Mouse (Mus musculus): ENCODE data around the gene Olfr1054.
"Not testable (repeated sequence)": the region's sequence is repeated elsewhere in the genome, so short reads cannot be mapped to it uniquely, and the experiment has no call there.

Gene Olfr1054

DNA sequence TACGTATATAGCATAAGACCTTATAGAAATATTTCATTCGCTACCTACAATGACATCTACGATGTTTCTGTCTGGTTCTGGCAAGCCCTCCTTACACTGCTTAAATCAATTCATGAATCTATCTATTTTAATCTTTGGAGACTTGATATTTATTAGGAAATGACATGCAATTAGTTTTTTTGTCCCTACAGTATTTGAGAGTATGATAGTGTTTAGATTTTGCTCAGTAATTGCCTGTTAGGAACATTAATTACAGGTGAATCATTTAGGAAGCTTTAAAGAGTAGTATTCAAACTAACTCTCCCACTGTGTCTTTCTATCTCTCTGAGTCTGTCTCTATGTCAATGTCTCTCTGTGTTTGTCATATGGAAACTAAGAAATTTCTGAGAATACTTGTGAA is at the start of gene Olfr1054:
Gene Olfr1054, minus strand, starts transcription at position 101 of the 400 bp plus-strand sequence.
- DNase-seq = no peak

GRCm38 (mm10) chr2:86378293-86378692 is 43.1 kb upstream of the Olfr1054 start, which contains the start of gene Olfr1057:
TSS of gene Olfr1057 (minus strand) at chr2:86378393.
- no peak for DNase-seq

- DNase-seq = not testable (repeated sequence)
These were observed 31.1 kb upstream of the Olfr1054 start for GRCm38 (mm10) chr2:86366342-86366741.

- no peak for DNase-seq
These were observed 27.1 kb upstream of the Olfr1054 start, which contains the start of gene Olfr1056 for GRCm38 (mm10) chr2:86362369-86362768. TSS of gene Olfr1056 (minus strand) at chr2:86362469.

GRCm38 (mm10) chr2:86351751-86352150 is 16.5 kb upstream of the Olfr1054 start:
- not testable (repeated sequence) for DNase-seq

DNA sequence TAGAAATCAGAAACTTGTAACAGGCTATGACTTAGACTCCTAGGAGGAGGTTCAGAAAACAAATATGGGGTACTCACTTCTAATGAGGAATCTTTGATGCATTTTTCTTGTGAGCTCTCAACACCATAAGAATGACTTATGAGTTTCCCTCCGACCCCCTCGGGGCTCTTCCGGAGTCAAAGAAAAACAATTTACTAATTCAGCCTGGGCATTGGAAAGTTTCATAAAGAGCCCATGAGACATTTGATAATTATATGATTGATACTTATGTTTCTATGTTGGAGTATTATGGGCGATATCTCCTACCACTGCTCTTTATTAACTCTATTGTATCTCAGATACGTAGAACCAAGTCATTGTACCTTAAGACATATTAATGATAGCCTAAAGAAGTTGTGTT is 15.0 kb upstream of the Olfr1054 start, which contains the start of gene Olfr1055:
Gene Olfr1055, minus strand, starts transcription at position 101 of the 400 bp plus-strand sequence.
- no peak for DNase-seq

DNA sequence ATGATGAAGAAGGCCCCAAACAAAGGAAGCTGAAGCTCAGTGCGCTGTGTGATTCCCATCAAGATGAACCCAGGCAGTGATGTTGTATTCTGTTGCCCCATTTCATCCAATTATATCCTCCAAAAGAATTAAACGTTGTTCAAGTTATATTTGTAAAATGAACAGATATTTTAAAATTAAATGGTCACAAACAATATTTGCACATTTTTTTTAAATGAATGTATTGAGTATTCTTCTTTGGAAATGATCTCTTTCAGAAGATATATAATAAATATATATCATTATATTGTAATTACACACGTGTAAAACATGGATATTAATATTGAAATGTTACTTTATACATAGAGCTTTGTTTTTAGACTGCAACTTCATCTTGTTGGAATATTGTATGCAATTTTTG is 20.0 kb downstream of the Olfr1054 start, which contains the start of gene Olfr1053:
Gene Olfr1053, minus strand, starts transcription at position 101 of the 400 bp plus-strand sequence.
- DNase-seq = no peak

- DNase-seq = no peak
These were observed 43.1 kb downstream of the Olfr1054 start, which contains the start of gene Olfr1052 for GRCm38 (mm10) chr2:86292155-86292554. TSS of gene Olfr1052 (plus strand) at chr2:86292455.

Data from cerebellum, adult 8-10 months (tissue).